Mouse (Mus musculus) midbrain, embryonic 10.5 days (tissue): ENCODE measurements around the gene Zdhhc16. TPM values are rescaled to one million over a fixed set of nuclear protein-coding genes. Genes with fewer than 3 reads are reported as not detected.
A peak's percentile ranks its signal among the peaks of the same experiment; 100 is the strongest.

Experiments used
- DNase-seq: peaks from one replicate; pipeline ENCODE4 v3.0.0-alpha.2; 2017; ENCODE audit warnings: low spot score
- H3K27ac ChIP-seq: fragments of 300-500 bp; sonication (generic); replicated peaks from 2 replicates; pipeline ENCODE4 v1.5.1; 2016; ENCODE audit warnings: mild to moderate bottlenecking
- H3K27me3 ChIP-seq: fragments of 300-500 bp; sonication (generic); 2 replicates; pipeline ENCODE4 v1.6.1; 2016; ENCODE audit warnings: low read depth, mild to moderate bottlenecking; ENCODE audit not compliant: poor library complexity, severe bottlenecking
- H3K36me3 ChIP-seq: fragments of 300-500 bp; sonication (generic); 2 replicates; pipeline ENCODE4 v1.6.1; 2016; ENCODE audit warnings: mild to moderate bottlenecking, moderate library complexity
- H3K4me1 ChIP-seq: fragments of 300-500 bp; sonication (generic); 2 replicates; pipeline ENCODE4 v1.6.1; 2016
- H3K4me3 ChIP-seq: fragments of 300-500 bp; sonication (generic); 2 replicates; pipeline ENCODE4 v1.5.1; 2016; ENCODE audit warnings: mild to moderate bottlenecking, moderate library complexity
- H3K9me3 ChIP-seq: fragments of 300-500 bp; sonication (generic); replicated peaks from 2 replicates; pipeline ENCODE4 v1.6.1; 2016; ENCODE audit warnings: mild to moderate bottlenecking
- WGBS: fragments of 180-500 bp; shearing (Covaris S2); methylation state at CpG from one replicate; pipeline ENCODE4 v1.1.7; 2016; 5-methylcytosine and 5-hydroxymethylcytosine counted together
- polyA plus RNA-seq: library from polyadenylated mRNA; unstranded; fragments of >200 nt; fragmentation: Nextera tagmentation; extraction: Ambion mirVana; gene quantifications from 2 replicates; pipeline ENCODE4 v1.2.1, GENCODE M21; 2016

Gene Zdhhc16
- 88.4 and 91.6 TPM in 2 replicates for polyA plus RNA-seq

DNA sequence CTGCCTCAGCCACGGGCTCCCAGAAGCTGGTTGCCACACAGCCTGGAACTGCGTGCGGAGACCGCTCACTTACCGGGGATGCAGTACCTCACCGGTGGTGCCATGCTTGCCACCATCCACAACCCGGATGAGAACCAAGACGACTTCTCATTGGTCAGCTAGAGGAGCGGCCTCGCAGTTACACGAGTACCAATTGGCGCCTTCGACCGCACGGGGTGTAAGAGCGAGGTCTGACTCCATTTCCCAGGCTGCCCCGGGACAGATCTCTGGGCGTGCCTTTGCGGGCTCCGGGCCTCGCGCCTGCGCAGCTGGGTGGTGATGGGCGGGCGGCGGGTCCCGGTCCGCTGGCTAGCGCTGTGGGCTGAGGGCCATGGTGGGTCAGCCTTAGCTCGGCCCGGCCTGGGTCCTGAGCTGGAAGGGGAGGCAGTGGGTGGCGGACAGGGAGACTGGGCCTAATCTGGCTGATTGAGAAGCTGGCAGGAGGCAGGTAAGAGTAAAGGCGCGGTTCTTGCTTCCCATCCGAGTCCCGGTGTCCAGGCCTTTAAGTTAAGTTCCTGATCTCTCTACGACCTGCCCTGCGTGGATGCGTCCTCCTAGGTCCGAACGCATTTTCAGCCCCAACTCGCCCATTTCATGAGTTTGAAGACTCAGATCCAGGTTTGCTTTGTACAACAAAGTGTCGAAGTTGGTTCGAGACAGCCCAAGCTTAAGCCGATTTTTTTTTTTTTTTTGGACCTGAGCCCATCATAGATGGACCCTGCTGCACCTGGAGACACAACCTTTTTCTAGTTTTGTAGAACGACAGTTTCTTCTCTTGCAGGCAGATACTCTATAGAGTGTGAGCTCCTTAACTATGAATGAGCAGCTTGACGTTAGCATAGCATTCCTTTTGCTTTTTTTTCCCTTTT, at the start of gene Zdhhc16, which contains the start of gene Exosc1:
Gene Zdhhc16, plus strand, starts transcription at position 302 of the 908 bp plus-strand sequence.
Gene Exosc1, minus strand, starts transcription at position 245 of the 908 bp plus-strand sequence.
- Histone ChIP-seq H3K36me3 (peaks cover 51% of the 10 kb centered on the region), H3K27ac (peak within 1 kb of the TSS; percentile 90)

DNA sequence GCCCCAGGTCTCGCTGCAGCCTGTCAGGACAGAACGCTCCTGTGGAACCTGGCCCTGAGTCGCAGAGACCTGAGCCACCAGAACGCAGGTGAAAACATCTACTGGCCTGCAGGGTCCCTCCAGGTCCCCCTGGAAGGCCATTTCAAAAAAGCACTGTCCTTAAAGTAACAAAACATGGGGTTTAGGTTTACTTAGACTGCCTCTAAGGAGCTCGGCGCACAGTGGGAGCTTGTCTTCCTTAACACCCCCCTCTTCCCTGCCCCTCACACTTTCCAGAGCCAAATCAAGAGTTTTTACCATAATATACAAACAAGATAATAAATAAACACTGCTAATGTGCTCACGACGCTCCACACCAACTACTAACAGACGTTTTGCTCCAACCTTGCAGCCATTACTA, 49.4 kb upstream of the Zdhhc16 start:
- WGBS: 91% methylated on average over 9 of the region's 9 CpGs
- H3K9me3 ChIP-seq: no peaks in the 10 kb centered on the region
- H3K4me1 ChIP-seq: no peaks in the 10 kb centered on the region
- no peak for DNase-seq
- no peaks in the 10 kb centered on the region for H3K27me3 ChIP-seq
- H3K4me3 ChIP-seq: no peak overlapping the region
- peaks cover 94% of the 10 kb centered on the region for H3K36me3 ChIP-seq
- H3K27ac ChIP-seq: no peak overlapping the region

More for the DNA sequence above, at the start of gene Zdhhc16, which contains the start of gene Exosc1:
- DNase-seq: peak; percentile 98
- peaks cover 24% of the 10 kb centered on the region for H3K4me1 ChIP-seq
- H3K27me3 ChIP-seq: no peaks in the 10 kb centered on the region
- H3K9me3 ChIP-seq: no peaks in the 10 kb centered on the region
- peak within 1 kb of the TSS; percentile 98 for H3K4me3 ChIP-seq
- under 1% methylated on average over 47 of the region's 47 CpGs for WGBS

DNA sequence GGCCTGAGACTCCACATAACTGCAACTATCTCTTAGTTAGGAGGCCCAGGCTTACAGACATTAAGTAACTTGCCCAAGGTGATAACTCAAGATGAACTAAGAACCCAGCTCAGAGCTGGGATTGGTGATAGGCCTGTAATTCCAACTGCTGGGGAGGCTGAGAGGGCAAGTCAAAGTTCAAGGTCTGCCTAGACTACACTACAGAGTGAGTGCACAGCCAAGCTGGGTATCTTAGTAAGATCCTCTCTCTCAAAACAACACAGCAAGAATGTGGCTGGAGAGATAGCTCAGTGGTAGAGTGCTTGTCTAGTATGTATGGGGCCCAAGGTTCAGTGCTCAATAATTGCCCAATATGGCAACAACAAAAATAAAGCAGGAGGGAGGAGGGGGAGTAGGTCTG, 45.1 kb upstream of the Zdhhc16 start:
- H3K27me3 ChIP-seq: no peaks in the 10 kb centered on the region
- DNase-seq: no peak
- H3K4me3 ChIP-seq: no peak overlapping the region
- H3K27ac ChIP-seq: no peak overlapping the region
- H3K36me3 ChIP-seq: peaks cover 90% of the 10 kb centered on the region
- H3K9me3 ChIP-seq: no peaks in the 10 kb centered on the region
- no peaks in the 10 kb centered on the region for H3K4me1 ChIP-seq

DNA sequence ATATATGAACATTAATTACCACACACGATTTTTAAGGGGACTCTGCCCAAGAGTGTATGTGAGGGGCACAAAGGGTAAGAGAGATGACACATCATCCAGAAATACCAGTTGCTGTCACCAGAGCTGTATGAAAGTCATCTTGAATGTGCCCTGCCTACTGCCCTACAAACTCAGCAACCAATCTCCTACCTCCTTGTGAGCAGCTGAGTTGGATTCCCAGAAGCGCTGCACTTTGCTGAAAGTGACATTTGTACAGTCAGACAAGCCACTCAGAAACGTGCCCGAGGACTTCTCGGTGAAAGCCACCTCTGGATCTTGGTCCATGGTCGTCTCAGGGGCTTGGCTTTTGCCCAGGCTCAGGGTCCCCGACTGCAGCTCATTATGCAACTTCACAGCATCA, 38.3 kb upstream of the Zdhhc16 start:
- H3K36me3 ChIP-seq: peaks cover 28% of the 10 kb centered on the region
- peaks cover 22% of the 10 kb centered on the region for H3K4me1 ChIP-seq
- no peak overlapping the region for H3K27ac ChIP-seq
- DNase-seq: no peak
- WGBS: 56% methylated on average over 7 of the region's 7 CpGs
- no peaks in the 10 kb centered on the region for H3K27me3 ChIP-seq
- no peaks in the 10 kb centered on the region for H3K9me3 ChIP-seq
- peak overlapping the region; percentile 93 for H3K4me3 ChIP-seq

DNA sequence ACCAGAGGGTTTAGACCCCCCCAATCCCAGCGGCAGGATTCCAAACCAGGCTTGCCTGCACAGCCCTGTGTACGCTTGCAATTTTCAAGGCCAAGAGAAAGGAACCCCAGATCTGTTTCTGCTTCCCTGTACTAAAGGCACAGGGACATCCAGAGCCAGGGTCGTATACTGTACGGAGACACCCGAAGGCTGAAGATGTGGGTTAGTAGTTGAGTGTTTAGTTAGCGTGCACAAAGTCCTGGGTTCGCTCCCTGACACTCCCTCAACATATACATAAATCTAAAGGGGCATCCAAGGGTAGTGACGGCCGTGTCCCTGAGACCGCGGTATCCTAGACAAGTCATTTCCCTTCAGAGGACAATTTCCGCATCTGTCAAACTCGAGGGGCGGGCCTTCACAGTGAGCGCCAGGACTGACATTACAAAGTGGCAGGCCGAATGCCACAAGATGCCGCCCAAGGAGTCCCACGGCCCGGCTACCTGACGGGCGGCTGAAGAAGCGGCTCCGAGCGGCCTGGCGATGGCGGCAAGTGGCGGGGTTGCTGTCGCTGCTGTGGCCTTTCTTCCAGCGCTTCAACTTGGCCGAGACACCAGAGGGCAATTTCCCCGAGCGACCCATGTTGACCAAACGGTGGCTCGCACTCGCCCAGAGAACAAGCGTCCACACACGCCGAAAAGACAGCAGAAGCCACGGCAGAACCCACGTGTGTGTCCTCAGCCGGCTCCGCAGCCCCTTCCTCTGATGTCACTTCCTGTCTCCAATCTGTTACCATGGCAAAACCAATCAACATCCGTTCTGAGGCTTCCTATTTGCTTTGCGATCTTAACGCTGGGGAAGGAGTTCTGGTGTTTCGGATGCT, 37.6 kb upstream of the Zdhhc16 start, which contains the start of gene Rrp12:
Gene Rrp12, minus strand, starts transcription at position 714 of the 859 bp plus-strand sequence.
- H3K9me3 ChIP-seq: no peaks in the 10 kb centered on the region
- H3K4me1 ChIP-seq: peaks cover 22% of the 10 kb centered on the region
- H3K36me3 ChIP-seq: peaks cover 21% of the 10 kb centered on the region
- whole genome bisulfite sequencing: 1% methylated on average over 46 of the region's 46 CpGs
- peak within 1 kb of the TSS; percentile 72 for H3K27ac ChIP-seq
- peak; percentile 82 for DNase-seq
- H3K4me3 ChIP-seq: peak within 1 kb of the TSS; percentile 93
- H3K27me3 ChIP-seq: no peaks in the 10 kb centered on the region

DNA sequence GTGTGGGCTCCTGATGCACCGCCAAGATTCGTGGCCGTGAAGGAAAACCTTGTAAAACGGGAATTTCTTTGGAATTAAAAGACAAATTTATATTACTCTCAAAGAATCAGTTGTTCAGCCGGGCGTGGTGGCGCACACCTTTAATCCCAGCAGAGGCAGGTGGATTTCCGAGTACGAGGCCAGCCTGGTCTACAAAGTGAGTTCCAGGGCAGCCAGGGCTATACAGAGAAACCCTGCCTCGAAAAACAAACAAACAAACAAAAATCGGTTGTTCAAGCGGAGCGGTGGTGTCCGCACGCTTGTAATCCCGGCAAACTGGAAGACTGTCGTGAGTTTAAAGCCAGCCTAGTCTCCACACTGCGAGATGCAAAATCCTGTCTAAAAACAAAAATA, 37.0 kb upstream of the Zdhhc16 start:
- DNase-seq: no peak
- no peaks in the 10 kb centered on the region for H3K27me3 ChIP-seq
- no peaks in the 10 kb centered on the region for H3K9me3 ChIP-seq
- peaks cover 22% of the 10 kb centered on the region for H3K4me1 ChIP-seq
- 20% methylated on average over 18 of the region's 18 CpGs for WGBS
- H3K36me3 ChIP-seq: peaks cover 15% of the 10 kb centered on the region
- peak overlapping the region; percentile 93 for H3K4me3 ChIP-seq
- H3K27ac ChIP-seq: peak overlapping the region; percentile 29; the same call in 1 of the 2 replicates

DNA sequence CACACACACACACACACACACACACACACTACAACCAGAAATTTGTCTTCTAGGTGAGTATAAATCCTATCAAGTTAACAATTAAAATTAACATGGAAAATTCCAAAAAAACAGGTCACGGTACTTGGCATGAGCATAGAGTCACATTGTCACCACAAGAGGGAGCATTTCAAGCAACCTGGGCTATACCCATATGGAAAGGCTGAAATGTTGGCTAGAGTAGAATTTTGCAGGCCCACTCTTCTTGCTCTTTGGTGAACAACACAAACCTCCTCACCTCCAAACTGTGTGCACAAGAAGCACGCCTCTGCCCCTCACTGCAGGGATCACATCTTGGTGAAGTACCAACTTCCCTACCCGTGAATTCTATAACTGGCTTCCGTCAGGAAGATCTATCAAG, 34.4 kb upstream of the Zdhhc16 start:
- Histone ChIP-seq H3K36me3 (no peaks in the 10 kb centered on the region), H3K27ac (no peak overlapping the region), H3K4me1 (peaks cover 22% of the 10 kb centered on the region), H3K27me3 (no peaks in the 10 kb centered on the region), H3K9me3 (no peaks in the 10 kb centered on the region), H3K4me3 (no peak overlapping the region)
- 54% methylated on average over 4 of the region's 4 CpGs for WGBS
- peak; percentile 27 for DNase-seq

DNA sequence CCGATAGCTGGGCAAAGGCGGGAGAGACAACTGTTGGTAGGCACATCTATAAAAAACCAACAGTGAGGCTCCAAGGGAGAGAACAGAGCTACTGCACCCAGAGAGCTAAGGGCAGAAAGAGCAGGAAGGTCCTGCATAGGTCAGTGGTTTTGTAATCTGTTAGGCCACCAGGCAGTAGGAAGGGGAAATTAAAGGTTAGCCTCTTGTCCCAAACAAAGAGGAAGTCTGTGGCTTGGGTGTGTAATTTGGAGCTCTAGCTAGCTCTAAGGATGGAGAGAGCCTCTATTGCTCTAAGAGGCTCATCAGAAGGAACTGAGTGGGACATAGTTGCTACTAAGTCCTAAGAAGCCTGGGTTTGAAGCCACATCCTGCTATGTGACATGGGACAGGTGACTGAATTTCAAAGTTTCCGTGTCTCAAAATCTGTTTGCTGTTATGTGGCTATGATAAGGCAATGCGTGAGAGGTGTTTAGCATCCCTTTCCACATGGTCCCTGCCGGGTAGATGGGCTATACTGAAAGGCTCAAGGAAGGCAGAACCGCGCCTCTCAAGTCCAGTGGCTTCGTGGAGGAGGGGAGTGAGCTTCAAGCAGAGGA, 32.7 kb upstream of the Zdhhc16 start:
- DNase-seq: no peak
- Histone ChIP-seq H3K4me1 (peaks cover 10% of the 10 kb centered on the region), H3K27me3 (no peaks in the 10 kb centered on the region), H3K36me3 (no peaks in the 10 kb centered on the region), H3K9me3 (no peaks in the 10 kb centered on the region), H3K27ac (no peak overlapping the region), H3K4me3 (no peak overlapping the region)
- 90% methylated on average over 8 of the region's 8 CpGs for WGBS

DNA sequence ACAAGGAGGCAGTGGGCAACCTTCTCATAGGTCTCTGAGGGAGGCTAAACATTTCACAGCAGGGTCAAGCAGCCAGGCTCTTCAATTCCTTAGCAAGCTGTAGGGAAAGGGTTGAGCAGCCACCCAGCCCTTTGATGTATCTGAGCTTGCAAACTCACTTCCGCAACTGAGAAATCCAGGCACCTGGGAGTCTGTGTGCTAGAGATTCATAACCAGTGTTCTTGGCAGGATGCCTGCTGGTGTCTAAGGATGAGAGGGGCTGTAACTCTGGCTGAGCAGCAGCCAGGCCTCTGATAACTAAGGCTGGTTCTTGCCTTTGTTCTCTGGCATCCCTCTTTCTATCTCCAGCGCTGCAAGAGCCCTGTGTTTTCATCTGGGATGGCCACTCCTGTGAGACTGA, 31.6 kb upstream of the Zdhhc16 start:
- H3K4me3 ChIP-seq: no peak overlapping the region
- DNase-seq: no peak
- WGBS: 58% methylated on average over 2 of the region's 2 CpGs
- H3K27me3 ChIP-seq: no peaks in the 10 kb centered on the region
- H3K4me1 ChIP-seq: peaks cover under 1% of the 10 kb centered on the region; the same call in 1 of the 2 replicates
- H3K9me3 ChIP-seq: no peaks in the 10 kb centered on the region
- no peaks in the 10 kb centered on the region for H3K36me3 ChIP-seq
- no peak overlapping the region for H3K27ac ChIP-seq

DNA sequence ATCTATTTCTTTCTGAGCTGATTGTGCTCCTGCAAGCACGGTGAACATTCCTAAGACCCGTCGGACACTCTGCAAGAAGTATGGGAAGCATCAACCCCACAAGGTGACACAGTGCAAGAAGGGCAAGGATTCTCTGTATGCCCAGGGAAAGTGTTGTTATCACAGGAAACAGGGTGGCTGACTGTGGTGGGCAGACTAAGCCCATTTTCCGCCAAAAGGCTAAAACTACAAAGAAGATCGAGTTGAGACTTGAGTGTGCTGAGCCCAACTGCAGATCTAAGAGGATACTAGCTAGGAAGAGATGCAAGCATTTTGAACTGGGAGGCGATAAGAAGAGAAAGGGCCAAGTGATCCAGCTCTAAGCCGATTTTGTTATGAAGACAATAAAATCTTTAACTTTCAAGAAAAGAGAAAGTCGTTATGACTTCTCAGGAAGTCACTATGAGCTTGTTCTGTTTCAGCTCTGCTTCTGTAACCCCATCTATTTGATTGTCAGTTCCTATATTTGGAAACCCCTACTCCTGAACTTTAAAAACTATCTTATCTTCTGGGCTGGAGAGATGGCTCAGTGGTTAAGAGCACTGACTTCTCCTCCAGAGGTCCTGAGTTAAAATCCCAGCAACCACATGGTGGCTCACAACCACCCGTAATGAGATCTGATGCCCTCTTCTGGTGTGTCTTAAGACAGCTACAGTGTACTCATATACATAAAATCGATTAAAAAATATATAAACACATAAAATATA, 30.3 kb upstream of the Zdhhc16 start:
- Histone ChIP-seq H3K36me3 (no peaks in the 10 kb centered on the region), H3K27ac (no peak overlapping the region), H3K4me3 (no peak overlapping the region), H3K9me3 (no peaks in the 10 kb centered on the region), H3K4me1 (no peaks in the 10 kb centered on the region), H3K27me3 (no peaks in the 10 kb centered on the region)
- WGBS: 84% methylated on average over 10 of the region's 10 CpGs
- DNase-seq: no peak

DNA sequence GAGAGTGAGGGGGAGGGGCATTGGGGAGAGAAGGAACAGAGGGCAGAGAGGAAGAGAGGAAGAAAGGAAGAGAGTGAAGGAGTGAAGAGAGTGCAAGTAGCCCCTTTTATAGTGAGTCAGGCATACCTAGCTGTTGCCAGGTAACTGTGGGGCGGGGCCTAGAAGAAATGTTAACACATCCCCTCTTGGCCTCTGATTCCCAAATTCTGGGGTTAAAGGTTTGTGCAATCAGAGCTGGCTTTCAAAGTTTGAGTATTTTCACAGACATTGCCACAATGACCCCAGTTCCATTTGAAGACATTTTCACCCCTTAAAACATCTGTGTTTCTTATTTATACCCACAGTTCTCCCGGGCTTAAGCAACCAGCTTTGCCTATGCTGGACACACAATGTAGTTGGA, 28.0 kb upstream of the Zdhhc16 start:
- no peak for DNase-seq
- Histone ChIP-seq H3K4me1 (no peaks in the 10 kb centered on the region), H3K9me3 (no peaks in the 10 kb centered on the region), H3K27me3 (no peaks in the 10 kb centered on the region), H3K27ac (no peak overlapping the region), H3K4me3 (no peak overlapping the region), H3K36me3 (no peaks in the 10 kb centered on the region)
- WGBS: 83% methylated on average over 2 of the region's 2 CpGs
